Mouse (Mus musculus) liver, postnatal 0 days (tissue): ENCODE measurements around the gene Trib2.

Experiments used
- CTCF ChIP-seq: sonication (generic); IDR thresholded peaks from 2 replicates; pipeline ENCODE4 v1.5.1; 2016; ENCODE audit warnings: antibody characterized with exemption, low read depth
- EP300 ChIP-seq: IDR thresholded peaks from 2 replicates; pipeline ENCODE4 v1.6.1; 2016; ENCODE audit warnings: antibody characterized with exemption, low read depth, mild to moderate bottlenecking

DNA sequence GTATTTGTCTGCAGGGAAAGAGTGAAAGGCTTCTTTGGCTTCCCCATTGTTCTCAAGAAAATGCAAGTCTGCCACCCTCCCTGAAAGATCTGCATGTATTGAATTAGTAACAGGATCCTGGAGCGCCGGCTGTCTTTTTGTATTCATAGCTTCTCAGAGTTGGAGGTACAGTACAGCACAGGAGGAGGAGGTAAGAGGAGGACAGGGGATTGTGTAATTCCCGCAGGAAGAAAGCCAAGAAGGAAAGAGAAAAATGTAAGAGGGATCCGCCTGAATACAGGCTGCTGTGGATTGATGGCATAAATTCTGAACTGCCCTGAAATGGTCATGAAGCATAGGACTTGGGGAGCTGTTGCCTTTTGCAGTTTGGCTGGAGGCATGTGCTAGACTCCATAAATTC is 36.1 kb upstream of the Trib2 start:
- TF ChIP-seq CTCF (no peak), EP300 (no peak)
